In the genomic region with DNA sequence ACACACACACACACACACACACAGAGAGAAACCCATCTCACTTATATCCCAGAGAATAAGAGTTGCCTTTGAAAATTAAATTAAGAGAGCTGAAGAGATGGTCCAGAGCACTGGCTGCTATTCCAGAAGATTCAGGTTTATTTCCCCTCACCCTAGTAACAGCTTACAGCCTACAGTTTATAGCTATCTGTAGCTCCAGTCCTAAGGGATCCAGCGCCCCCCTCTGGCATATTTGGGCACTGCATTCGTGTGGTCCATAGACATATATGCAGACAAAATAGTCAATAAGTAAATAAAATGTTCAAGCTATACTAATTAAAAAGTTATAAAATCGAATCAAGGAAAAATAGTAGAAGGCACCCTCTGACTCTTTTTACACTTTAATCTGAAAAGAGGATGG, we compare ENCODE assay signal across 9 mouse cellular contexts.
DNase-seq lines count a peak whose midpoint lies in the region; ATAC-seq lines count a peak whose summit lies in the region.
"Had no signal": no experiment of that assay in that cellular context is flagged by ENCODE, and none has a peak within 500 bp of the region (broad histone marks: within the 10 kb centered on the region; RNA-seq: fewer than 3 reads in every experiment).

No protein-coding gene starts in this region.

- peak; percentile 27 to 74 for DNase-seq in adrenal gland, adult (ENCODE audit: inconsistent age in 2 of 2, low spot score in 1 of 2)
- DNase-seq in adrenal gland, adult 8-10 months, result no peak
- DNase-seq in left cerebral cortex, adult 18-20 months (ENCODE audit: low spot score in 2 of 2), result peak; percentile 38 to 63
- DNase-seq in left cerebral cortex, adult 11 months (ENCODE audit: low spot score), result no peak
- DNase-seq in cerebellum, adult 11 months, result peak; percentile 51
- DNase-seq in spleen, postnatal 10 days (ENCODE audit: low spot score in 2 of 2), result no peak

- H3K4me3 ChIP-seq in hindbrain, embryonic 15.5 days, result no peak overlapping the region
- H3K4me3 ChIP-seq in neural tube, embryonic 13.5 days, result no peak overlapping the region
- H3K4me3 ChIP-seq: embryonic facial prominence, embryonic 15.5 days had no signal

- H3K4me1 ChIP-seq in hindbrain, embryonic 15.5 days (replicated peaks), result peaks cover 4% of the 10 kb centered on the region; the same call in 1 of the 2 replicates
- H3K4me1 ChIP-seq in neural tube, embryonic 13.5 days (replicated peaks), result no peaks in the 10 kb centered on the region; the same call in 1 of the 2 replicates
- H3K4me1 ChIP-seq: embryonic facial prominence, embryonic 15.5 days had no signal

- H3K36me3 ChIP-seq in hindbrain, embryonic 15.5 days, result no peaks in the 10 kb centered on the region
- H3K36me3 ChIP-seq in neural tube, embryonic 13.5 days, result no peaks in the 10 kb centered on the region
- H3K36me3 ChIP-seq: embryonic facial prominence, embryonic 15.5 days had no signal

- no peaks in the 10 kb centered on the region for H3K27me3 ChIP-seq in hindbrain, embryonic 15.5 days
- no peaks in the 10 kb centered on the region for H3K27me3 ChIP-seq in neural tube, embryonic 13.5 days
- H3K27me3 ChIP-seq: embryonic facial prominence, embryonic 15.5 days had no signal

- H3K9ac ChIP-seq in hindbrain, embryonic 15.5 days, result no peak overlapping the region
- no peak overlapping the region for H3K9ac ChIP-seq in neural tube, embryonic 13.5 days
- H3K9ac ChIP-seq: embryonic facial prominence, embryonic 15.5 days had no signal

- H3K27ac ChIP-seq in hindbrain, embryonic 15.5 days (replicated peaks), result no peak overlapping the region
- no peak overlapping the region for H3K27ac ChIP-seq in neural tube, embryonic 13.5 days (replicated peaks)
- H3K27ac ChIP-seq: embryonic facial prominence, embryonic 15.5 days had no signal

- H3K4me2 ChIP-seq in hindbrain, embryonic 15.5 days, result no peak overlapping the region
- H3K4me2 ChIP-seq in neural tube, embryonic 13.5 days, result no peak overlapping the region
- H3K4me2 ChIP-seq: embryonic facial prominence, embryonic 15.5 days had no signal

- H3K9me3 ChIP-seq in hindbrain, embryonic 15.5 days, result no peaks in the 10 kb centered on the region
- H3K9me3 ChIP-seq in neural tube, embryonic 13.5 days, result peaks cover 6% of the 10 kb centered on the region
- H3K9me3 ChIP-seq: embryonic facial prominence, embryonic 15.5 days had no signal

- WGBS in hindbrain, embryonic 15.5 days, result 33% methylated on average over 3 of the region's 3 CpGs
- 43% methylated on average over 3 of the region's 3 CpGs for WGBS in neural tube, embryonic 13.5 days

- peak; percentile 56; the same call in 1 of the 2 replicates for ATAC-seq in hindbrain, embryonic 15.5 days (ENCODE audit: low FRiP score, low read depth)
- ATAC-seq in neural tube, embryonic 13.5 days (ENCODE audit: low read depth), result 0 out of 2 replicates have a peak, but pooled peaks have one; percentile 32

Comparison
In these comparisons a context has a peak if more than half of its experiments do, and no peak if none do; other contexts are left out.
1. DNase-seq: peak in adrenal gland, adult (2 of 2), left cerebral cortex, adult 18-20 months (2 of 2) and cerebellum, adult 11 months (single experiment); none in adrenal gland, adult 8-10 months (single experiment), left cerebral cortex, adult 11 months (single experiment) and spleen, postnatal 10 days (0 of 2).